Mouse (Mus musculus) lung, postnatal 0 days (tissue): Measurements from ENCODE around the gene Unc45b.

Experiments
- CTCF ChIP-seq: IDR thresholded peaks from 2 replicates; pipeline ENCODE4 v1.5.1; 2016; ENCODE audit warnings: antibody characterized with exemption, mild to moderate bottlenecking
- EP300 ChIP-seq: IDR thresholded peaks from 2 replicates; pipeline ENCODE4 v1.6.1; 2016; ENCODE audit warnings: antibody characterized with exemption, mild to moderate bottlenecking, control low read depth

- no peak for TF ChIP-seq CTCF
- TF ChIP-seq EP300: no peak
Observed at GRCm38 (mm10) chr11:82899720-82900119, 10.6 kb upstream of the Unc45b start.
